Mouse (Mus musculus) layer of hippocampus, adult 9-11 months (tissue): ENCODE measurements around the gene Trpm8.

Experiments
- DNase-seq: peaks from one replicate; pipeline ENCODE4 v3.0.0; 2022

Trpm8 gene

DNA sequence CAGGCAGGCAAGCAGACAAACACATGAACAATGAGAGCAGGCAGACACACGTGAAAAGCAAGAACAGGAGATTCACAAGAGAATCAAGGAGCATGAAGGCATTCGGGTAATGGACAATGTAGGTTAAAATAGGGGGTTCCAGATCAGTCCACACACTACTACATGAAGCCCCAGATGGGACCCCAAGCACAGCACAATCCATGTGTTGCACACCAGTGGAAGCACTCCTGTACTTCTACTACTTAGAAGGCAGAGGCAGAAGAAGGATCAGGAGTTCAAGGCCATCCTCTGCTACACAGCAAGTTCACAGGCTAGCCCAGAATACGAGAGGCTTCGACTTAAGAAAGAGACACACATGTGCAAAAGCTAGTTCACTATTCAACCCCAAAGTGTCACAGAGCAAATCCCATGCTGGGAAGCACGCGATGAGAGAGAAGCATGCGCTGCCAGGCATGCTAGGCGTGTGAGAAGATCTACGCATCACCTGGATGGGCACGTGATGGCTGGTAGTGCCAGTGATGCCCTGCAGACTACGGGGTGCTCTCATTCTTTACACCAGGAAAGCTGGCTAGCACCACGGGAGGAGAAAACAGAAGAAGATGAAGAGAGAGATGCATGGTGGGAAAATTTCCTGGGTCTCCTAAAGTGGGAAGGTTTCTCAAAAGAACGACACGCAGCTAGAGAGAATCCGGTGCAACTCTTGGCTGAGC, 8.8 kb downstream of the Trpm8 start:
- no peak for DNase-seq

DNA sequence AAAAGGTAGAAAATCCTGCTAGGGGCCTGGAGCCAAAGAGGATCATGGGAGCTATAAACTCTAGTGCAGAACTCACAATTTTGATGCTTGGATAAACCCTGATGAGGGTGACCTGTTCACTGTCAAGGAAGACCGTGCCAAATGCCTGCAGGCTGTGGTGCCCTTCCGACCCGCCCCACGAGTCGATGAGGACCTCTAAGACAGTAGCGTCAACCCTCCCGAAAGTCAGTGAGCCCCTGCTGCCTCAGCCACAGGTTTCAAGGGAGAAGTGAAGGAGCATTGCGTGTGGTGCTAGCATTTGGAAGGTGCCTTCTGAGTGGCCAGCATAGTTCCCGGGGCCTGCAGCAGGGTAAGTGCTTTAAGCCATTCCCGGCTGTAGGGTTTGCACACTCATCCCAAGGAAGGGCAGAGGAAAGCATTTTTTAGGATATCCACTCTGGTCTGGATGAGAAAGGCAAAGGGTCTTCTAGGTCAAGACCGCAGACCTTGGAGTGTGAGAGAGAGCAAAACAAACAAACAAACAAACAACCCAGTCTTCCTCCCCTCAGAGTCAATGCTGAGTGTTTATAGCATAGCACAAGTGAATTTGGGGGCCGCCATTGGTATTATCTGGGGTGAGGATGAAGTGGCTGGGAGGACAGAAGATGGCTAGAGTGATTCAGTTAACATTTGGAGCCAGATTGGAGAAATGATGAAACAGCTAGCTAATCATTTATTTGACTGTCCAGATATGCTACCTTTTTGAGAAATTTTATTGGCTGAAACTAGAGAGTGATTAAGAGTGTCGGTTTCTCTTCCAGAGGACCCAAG, 9.6 kb downstream of the Trpm8 start:
- DNase-seq = no peak

DNA sequence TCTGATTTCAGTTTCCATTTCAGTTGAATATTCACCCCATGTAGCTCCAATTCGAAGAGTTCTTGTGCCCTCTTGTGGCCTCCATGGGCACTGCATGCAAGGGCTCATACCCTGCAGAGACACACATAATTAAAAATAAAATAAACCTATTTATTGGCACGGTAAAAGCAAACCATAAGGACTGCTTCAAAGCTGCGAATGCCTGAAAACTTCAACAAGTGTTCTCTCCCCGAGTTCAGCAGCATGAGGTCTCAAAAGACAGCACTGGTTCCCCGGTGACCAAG, 10.2 kb downstream of the Trpm8 start:
- no peak for DNase-seq

DNA sequence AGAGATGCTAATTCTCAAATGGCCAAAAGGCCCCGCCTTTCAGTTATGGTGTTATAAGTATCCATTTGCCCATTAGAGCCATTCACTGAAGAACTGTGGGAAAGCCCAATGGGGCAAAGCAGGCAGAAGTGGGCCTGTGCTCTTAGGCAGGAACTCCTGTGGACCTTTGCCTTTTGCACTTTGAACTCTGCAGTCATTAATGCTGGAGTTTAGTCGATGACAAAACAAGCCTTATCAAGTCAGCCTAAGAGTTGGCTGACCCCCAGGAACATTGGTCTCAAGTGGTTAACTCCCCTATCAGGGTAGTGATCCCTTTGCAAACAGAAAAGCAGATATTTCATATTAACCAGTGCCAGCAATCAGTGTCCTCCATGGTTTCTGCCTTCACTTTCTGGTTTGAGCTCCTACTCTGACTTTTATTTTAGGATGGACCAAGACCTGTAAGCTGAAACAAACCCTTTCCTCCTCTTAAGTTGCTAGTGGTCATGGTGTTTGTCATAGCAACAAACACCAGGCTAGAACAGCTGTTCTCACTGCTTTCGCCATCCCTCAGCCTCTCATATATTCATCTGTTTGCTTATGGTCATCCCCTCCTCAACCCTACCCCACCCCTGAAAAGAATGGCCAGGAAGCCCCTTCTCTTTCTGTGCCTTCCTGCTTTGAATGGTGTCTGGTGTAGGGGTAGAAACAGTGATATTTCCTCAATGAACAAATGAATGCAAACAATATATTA, 10.8 kb downstream of the Trpm8 start:
- DNase-seq = no peak

DNA sequence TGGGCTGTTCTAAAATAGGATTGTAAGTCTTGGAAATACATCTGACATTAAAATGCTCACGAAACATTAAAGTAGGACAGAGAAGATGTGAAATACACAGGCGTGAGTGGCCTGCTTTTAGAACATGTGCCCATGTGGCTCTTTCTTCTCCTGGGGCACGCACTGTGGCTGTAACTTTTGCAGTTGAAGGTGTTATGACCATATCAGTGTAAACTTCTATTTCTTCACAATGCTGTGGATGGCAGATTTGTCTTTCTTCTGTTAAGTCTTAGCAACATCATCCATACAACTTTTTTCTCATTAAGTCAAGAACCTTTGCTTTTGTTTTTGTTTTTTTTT, 11.3 kb downstream of the Trpm8 start:
- DNase-seq = no peak

DNA sequence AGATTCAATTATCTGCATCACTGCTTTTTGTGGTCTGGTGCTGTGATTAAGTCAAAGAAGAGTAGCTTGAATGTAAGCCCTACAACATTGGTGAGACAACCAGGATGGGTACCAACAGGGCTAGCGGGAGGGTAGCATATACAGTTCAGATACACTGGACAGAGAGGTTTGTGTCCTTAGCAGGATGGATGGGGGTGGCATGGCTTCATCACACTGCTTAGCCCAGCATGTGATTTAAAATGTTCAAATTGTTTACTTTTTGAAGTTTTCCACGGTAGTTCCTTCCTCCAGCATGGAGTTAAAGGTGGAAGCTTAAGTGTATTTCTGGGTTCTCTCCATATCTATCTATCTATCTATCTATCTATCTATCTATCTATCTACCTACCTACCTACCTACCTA, 11.7 kb downstream of the Trpm8 start:
- DNase-seq = no peak

DNA sequence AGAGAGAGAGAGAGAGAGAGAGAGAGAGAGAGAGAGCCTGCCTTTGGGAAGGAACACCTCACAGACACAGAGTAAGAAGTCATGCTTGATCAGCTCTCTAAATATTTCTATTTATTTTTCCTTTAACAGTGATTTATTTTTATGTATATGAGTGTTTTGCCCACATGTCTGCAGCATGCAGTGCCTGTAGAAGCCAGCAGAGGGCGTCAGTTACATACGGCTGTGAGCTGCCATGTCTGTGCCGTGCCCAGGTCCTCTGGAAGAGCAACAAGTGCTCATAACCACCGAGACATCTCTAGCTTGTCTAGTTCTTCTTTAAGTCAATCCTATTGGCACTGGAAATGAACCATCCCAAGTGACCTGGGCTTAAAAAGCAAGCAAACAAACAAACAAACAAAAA, 12.5 kb downstream of the Trpm8 start:
- DNase-seq = no peak

DNA sequence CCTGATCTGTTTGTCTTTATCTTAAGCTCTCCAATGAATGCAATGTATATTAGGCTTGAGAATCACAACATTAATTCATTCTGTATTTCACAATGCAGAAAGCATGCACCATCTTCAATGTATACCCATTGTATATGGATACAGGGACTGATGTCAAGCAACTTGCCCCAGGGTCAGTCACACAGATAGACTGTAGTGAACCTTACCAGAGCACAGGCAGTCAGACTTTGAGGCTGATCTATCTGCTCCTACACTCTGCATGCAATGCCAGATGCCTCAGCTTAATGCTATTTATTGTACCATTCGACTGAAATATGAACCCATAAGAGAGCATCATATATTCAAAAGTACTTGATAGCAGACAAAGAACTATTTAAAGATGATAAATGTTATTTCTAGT, 13.1 kb downstream of the Trpm8 start:
- DNase-seq = no peak

DNA sequence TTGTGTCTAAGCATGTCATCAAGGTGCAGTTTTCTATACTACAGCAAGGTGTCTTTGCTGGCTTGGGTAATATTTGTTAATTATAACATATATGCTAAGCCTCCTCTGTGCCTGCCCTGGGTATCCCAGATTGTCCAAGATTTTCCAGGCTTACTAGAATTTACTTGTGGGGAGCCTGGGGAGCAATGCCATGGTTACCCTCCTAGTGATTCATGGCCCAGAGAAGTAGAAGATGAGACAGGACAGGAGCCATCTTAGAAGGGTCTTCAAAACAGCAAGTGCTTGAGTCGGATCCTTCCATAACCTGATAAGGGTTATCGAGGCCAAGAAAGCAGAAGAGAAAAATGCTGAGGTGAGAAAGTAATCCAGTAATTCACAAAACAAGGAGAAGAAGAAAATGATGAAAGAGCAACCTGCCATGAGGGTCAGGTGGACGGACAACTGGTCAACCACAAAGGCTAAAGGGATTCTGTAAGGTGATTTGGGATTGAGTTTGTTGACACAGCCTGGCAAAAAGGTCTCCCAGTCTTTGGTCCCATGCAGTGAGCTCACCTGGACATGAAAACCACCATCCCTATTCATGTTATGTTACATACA, 14.0 kb downstream of the Trpm8 start:
- no peak for DNase-seq

DNA sequence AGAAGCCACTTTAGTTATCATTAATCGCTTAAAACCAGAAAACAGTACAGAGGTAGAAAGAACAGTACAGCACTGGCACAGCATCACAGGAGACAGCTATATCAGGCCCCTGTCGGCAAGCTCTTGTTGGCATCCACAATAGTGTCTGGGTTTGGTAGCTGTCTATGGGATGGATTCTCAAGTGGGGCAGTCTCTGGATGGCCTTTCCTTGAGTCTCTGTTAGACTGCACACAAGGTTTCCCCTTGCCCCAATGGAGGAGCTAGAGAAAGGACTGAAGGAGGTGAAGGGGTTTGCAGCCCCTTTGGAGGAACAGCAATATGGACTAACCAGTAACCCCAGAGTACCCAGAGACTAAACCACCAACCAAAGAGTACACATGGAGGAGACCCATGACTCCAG, 14.6 kb downstream of the Trpm8 start:
- no peak for DNase-seq

DNA sequence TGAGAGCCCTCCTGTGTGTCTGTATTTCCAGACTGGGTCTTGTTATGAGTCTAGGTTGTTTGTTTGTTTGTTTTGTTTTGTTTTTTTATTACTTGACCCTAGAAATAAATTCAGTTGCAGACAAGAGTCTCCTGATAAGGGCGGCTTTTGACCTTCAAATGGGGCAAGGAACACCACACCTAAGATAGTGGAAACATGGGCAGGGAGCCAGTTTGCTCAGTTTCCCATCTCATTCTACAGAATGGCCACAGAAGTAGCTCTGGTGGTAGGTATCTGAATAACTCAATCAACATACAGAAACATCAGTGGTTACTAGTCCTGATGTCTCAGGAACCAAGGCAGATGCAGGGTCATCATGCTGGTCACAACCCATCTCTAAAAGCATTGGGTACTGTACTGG, 17.2 kb downstream of the Trpm8 start:
- DNase-seq = no peak

DNA sequence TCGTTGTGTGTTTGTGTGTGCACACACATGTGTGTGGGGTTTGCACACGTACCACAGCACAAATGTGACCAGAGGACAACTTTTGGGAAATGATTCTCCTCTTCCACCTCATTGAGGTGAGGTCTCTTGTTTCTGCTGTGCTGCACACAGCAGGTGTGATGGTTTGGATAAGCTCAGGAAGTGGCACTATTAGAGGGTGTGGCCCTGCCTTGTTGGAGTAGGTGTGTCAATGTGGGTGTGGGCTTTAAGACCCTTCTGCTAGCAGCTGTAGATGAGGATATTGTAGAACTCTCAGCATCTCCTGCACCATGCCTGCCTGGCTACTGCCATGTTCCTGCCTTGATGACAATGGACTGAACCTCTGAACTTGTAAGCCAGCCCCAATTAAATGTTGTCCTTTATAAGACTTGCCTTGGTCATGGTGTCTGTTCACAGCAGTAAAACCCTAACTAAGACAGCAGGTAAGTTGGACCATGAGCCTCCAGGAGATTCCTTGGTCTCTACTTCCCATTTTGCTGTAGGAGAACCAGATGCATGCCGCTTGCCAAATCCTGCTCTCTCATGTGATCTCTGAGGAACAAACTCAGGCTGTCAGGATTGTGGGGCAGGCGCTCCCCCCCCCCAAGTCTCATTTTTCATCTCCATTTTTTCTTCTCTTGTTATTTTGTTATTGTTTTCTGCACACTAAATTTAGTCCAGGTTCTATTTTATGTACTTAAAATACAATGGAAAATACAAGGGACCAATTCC, 18.9 kb downstream of the Trpm8 start:
- no peak for DNase-seq

DNA sequence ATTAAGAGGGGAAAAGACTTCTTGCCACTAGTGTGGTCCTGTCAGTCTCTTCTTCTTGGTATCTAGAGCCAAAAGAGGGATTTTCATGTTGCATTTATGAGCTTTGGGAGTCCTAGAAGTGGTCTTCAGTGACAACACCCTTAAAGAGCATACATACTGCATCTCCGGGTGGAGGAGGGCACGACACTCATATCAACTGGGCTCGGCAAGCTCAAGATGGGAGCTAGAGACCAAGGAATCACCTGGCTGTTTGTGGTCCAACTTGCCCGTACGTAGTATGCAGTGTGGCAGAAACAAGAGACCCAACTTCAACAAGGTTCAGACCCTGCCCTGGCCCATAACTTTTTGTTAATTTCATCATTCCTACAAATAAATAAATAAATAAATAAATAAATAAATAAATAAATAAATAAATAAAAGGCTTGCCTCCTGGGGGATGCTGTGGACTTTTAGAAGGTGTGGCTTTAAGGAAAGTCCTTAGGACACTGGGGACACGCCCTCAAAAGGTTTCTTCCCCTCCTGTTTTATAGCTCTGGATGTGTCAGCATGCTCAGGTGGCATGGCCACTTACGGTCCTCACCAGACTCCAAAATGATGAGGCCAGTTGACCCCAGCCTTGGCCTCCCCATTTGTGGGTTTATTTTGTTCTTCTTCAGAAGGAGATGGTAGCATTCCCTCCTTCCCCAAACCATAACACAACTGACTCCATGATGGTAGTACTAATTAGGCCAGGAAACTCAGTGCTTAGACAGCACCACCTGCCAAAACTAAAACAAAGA, 20.2 kb downstream of the Trpm8 start:
- DNase-seq = no peak

DNA sequence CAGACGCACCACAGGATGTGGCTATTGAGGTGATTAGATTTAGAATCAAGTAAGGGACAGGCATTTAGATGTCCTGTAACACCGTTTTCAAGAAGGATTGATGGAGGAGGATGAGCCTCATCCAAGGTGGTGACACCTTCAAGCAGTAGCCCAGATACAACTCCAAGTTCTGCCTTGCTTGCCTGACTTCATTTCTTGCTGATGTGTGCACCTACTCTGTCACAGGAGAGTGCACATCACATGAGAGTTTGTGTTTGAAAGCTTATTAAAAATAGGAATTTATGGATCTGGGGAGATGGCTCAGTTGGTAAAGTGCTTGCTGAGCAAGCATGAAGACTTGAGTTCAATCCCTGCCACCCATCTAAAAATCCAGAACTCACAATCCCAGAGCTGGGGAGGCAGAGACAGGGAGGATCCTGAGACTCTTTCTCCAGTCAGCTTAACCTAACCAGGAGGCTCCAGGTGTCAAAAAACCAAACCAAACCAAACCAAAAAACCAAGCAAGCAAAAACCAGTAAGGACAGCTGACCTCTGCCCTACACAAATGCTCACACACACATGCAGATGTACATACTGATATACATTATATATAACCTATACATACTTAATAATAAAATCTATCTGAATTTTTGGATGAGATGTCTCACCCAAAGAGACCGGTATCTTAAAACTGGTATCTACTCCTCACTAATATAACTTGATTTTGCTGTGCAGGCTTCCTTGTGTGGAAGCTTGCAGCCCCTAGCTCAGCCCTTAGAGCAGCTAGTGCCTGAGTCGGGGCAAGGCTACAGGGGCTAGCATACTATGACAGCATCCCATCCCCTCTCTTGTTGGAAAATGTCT, 21.4 kb downstream of the Trpm8 start:
- no peak for DNase-seq

DNA sequence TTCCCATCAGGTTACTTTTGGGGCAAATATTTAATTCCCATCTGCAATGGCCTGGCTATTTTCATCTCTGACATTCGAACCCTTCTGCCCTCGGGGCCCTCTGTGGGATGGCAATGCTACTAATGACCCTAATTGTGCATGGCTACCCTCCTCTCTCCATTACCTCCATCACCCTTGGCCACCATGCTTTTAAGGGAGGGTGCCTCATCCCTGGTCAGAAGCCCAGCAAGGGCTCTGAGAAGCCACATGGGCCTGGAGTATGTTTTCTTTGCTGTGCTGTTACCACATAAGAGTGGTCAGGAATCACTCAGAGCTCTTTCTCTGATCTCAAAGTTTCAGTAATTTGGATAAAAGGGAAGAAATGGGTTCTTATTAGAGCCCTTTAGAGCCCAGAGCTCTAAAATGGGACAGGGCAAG, 22.1 kb downstream of the Trpm8 start:
- no peak for DNase-seq

DNA sequence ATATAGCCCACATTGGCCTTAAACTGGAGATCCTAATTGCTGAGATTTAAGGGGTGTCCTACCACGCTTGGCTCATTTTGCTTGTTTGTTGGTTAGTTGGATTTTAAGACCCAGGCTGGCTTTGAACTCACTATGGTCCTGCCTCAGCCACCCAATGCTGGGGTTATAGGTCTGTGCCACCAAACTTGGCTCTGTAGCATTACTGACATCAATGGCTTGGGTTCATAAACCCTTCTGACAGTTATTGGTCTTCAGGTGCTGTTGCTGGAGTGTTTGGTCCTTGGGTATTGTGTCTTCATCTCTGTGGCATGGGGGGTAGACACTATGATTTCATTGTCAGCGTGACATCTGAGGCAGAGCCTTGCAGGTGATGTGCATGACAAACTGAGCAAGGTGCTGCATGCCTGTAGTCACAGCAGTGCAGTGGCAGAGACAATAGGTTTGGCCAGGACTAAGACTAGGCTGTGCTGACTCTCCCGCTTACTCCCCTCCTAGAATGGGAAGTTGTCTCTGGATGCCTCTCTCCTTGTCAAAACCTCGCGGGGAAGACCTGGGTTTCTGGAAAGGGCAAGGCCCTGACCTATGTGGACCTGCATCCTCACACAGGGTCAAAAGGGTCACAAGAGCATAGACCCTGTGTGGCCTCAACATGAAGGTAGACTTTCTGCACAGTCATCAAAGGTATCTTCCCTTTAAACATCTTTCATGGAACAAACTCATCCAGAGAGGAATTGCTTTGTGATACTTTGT, 23.0 kb downstream of the Trpm8 start:
- no peak for DNase-seq

DNA sequence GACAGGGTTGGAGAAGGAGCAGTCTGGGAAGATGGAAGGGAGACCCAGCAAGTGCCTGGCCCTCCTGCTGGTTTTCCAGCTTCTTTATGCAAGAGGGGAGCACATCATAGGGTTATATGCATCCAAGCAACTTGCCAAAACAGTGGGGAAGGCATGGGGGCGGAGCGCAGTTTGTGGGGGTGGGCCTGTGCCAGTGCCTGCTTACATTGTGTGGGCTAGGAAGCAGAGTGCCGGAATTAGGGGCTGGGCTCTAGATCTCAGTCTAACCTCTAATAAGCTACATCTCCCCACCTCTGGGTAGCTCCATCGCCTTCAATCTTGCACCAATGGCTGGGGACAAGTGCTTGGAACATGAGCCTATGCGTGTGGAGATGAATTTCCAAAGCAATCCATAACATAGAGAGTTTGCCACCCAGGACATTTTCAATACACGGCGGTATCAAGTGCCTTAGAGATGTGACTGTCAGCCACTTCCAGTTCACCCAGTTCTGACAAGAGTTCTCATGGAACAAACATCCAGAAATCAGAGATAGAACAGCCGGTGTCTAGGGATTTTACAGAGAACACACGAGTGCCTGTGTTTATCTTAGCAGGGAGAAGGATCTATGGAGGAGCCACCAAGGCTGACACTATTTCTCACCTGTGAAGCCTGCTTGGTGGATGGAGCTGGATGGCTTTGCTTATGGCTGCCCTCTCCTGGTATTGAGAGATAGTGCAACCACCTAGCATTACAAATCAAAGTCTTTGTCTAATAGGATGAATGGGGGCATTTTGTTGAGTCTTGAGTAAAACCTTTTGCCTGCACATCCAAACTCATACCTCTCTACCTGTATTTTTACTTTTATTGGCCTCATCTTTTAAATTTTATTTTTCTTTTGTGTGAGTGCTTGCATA, 23.9 kb downstream of the Trpm8 start:
- no peak for DNase-seq

DNA sequence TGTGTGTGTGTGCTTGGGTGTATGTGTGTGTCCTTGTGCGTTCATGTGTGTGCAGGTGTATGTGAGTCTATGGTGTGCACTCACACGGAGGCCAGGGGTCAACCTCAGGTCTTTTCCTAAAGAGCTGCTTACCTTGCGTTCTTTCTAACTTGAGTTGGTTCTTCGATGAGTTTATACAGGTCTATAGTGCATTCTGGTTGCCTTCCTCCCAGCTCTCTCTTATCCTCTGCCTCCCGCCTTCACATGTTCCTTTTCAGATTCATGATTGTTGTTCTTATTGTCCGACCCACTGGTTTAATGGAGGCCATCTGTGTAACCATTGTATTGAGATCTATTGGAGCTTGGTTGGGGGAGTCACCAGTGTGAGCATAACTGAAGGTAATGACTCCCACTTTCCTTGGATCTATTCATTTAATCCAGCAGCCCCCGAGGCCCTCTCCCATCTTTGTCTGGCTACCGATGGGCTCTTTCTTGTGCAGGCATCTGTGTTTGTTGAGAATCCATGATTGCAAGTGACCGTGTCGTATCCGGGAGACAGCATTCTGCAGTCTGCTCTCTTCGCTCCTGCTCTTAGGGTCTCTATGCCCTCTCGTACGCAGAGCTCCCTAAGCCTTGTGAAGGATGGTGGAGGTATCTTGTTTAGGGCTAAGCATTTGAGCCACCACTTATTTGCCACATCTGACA, 24.7 kb downstream of the Trpm8 start:
- DNase-seq = no peak

DNA sequence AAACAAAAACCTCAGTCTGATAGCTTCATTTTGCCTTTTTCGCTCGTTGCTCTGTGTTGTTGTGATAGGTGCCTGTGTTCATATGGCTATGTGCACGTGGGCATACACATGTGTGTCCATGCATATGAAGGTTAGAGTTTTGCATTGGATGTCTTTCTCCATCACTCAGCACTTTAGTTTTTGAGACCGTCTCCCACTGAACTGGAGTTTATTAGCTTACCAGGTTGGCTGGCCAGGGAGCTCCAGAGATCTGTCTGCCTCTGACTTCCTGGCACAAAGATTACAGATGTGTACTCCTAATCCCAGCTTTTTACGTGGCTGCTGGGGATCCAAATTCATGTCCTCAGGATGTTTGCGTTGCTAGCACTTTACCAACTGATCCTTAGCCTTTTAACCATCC, 26.3 kb downstream of the Trpm8 start:
- no peak for DNase-seq
